In the genomic region with DNA sequence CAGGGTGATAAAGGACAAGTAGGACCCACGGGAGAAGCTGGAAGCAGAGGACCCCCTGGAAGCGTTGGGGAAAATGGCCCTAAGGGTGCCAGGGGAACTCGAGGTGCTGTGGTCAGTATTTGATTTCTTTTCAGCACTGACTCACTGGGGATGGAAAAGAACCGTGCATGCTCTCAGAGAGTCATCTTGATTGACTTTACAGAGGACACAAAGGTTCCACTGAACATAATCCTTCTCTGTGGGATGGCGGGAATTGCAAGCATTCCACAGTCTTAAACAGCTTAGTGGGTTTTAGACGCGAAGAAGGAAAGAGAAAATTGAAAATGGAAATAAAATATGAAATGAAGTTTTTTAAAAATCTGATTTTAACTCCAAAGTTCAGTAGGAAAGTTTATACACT, we compare ENCODE assay signal across 28 mouse cellular contexts.
DNase-seq lines count a peak whose midpoint lies in the region; TF ChIP-seq lines count a peak whose summit lies in the region.
"Had no signal": no experiment of that assay in that cellular context is flagged by ENCODE, and none has a peak within 500 bp of the region (broad histone marks: within the 10 kb centered on the region; RNA-seq: fewer than 3 reads in every experiment).

No protein-coding gene starts in this region.

- no peak overlapping the region for H3ac ChIP-seq in C2C12 (ENCODE audit: control insufficient read depth, insufficient read length, low read depth)

- no peak for DNase-seq in gastrocnemius, adult 2 months
- no peak for DNase-seq in gastrocnemius, postnatal 36 days
- peak; percentile 18 for DNase-seq in R1 (ENCODE audit: low read depth, low spot score)
- no peak for DNase-seq in spleen, postnatal 10 days (ENCODE audit: low spot score in 2 of 2)
- no peak for DNase-seq in frontal cortex, postnatal 36 days (ENCODE audit: low spot score in 2 of 2)
- DNase-seq: adrenal gland, adult 2 months; adrenal gland, postnatal 14 days; cerebellum, adult 11 months; cerebellum, adult 2 months; cerebellum, adult 9-11 months; cerebellum, postnatal 25 days; gastrocnemius, postnatal 14 days; heart, adult 18-20 months; heart, postnatal 10 days; heart, postnatal 36 days; kidney, adult 11 months had no signal

- intact Hi-C loops in gastrocnemius, adult 2 months (cut with DNase I) = no loop called here
- intact Hi-C loops in gastrocnemius, postnatal 36 days (cut with DNase I) = no loop called here

- no peak for TF ChIP-seq CTCF in gastrocnemius, adult 2 months (IDR thresholded peaks at IDR 0.05)
- no peak for TF ChIP-seq CTCF in C2C12 (IDR thresholded peaks at IDR 0.05; ENCODE audit: control insufficient read depth, insufficient read depth, insufficient read length)

- H3K4me3 ChIP-seq in gastrocnemius, adult 2 months = no peak overlapping the region
- no peak overlapping the region for H3K4me3 ChIP-seq in C2C12 (ENCODE audit: insufficient read depth, poor library complexity, severe bottlenecking)
- H3K4me3 ChIP-seq: embryonic facial prominence, embryonic 12.5 days; embryonic facial prominence, embryonic 15.5 days; forebrain, embryonic 12.5 days; forebrain, embryonic 15.5 days; heart, embryonic 12.5 days; heart, embryonic 15.5 days; hindbrain, embryonic 10.5 days; hindbrain, embryonic 13.5 days; intestine, embryonic 15.5 days had no signal

- no peaks in the 10 kb centered on the region for H3K79me3 ChIP-seq in C2C12 (ENCODE audit: low read depth)

- H3K27ac ChIP-seq in gastrocnemius, adult 2 months = 0 out of 2 replicates have a peak overlapping the region, but pooled peaks have one; percentile 2
- H3K27ac ChIP-seq: embryonic facial prominence, embryonic 12.5 days; embryonic facial prominence, embryonic 15.5 days; forebrain, embryonic 12.5 days; forebrain, embryonic 15.5 days; heart, embryonic 15.5 days; hindbrain, embryonic 10.5 days; hindbrain, embryonic 13.5 days; intestine, embryonic 15.5 days had no signal

- no peaks in the 10 kb centered on the region for H3K79me2 ChIP-seq in C2C12 (ENCODE audit: control insufficient read depth, insufficient read depth)

- H3K27me3 ChIP-seq in C2C12 (ENCODE audit: control insufficient read depth, insufficient read depth, insufficient read length) = no peaks in the 10 kb centered on the region
- H3K27me3 ChIP-seq: CH12.LX; embryonic facial prominence, embryonic 12.5 days; embryonic facial prominence, embryonic 15.5 days; forebrain, embryonic 12.5 days; forebrain, embryonic 15.5 days; heart, embryonic 15.5 days; hindbrain, embryonic 13.5 days; intestine, embryonic 15.5 days had no signal

- H3K36me3 ChIP-seq in C2C12 (ENCODE audit: control insufficient read depth, insufficient read depth) = no peaks in the 10 kb centered on the region
- H3K36me3 ChIP-seq: embryonic facial prominence, embryonic 12.5 days; embryonic facial prominence, embryonic 15.5 days; forebrain, embryonic 12.5 days; forebrain, embryonic 15.5 days; G1E; heart, embryonic 12.5 days; heart, embryonic 15.5 days; hindbrain, embryonic 10.5 days; hindbrain, embryonic 13.5 days; intestine, embryonic 15.5 days had no signal

TF ChIP-seq in C2C12, 6 proteins besides CTCF, POLR2A, EP300 and RAD21:
- no peak for TF ChIP-seq CEBPB (IDR thresholded peaks at IDR 0.05; ENCODE audit: low read depth)
- peak; percentile 59 for TF ChIP-seq MAX (IDR thresholded peaks at IDR 0.05)
- TF ChIP-seq MYOG (IDR thresholded peaks at IDR 0.05; ENCODE audit: control insufficient read depth, extremely low read depth, insufficient read length) = no peak
- TF ChIP-seq USF1 (IDR thresholded peaks at IDR 0.05; ENCODE audit: low read depth) = no peak
- TF ChIP-seq MYOD1 (IDR thresholded peaks at IDR 0.05; ENCODE audit: control insufficient read depth, insufficient read length, low read depth) = peak; percentile 0
- TF ChIP-seq FOSL1 (IDR thresholded peaks at IDR 0.05; ENCODE audit: insufficient read depth, low read length, poor library complexity, severe bottlenecking) = no peak
TF ChIP-seq in C2C12: peak in this region for 2.
